Mouse (Mus musculus): ENCODE data around the gene Nup107. TPM values are rescaled to one million over a fixed set of nuclear protein-coding genes. Genes with fewer than 3 reads are reported as not detected.

The Nup107 gene
- total RNA-seq (2021), result 10 to 100 TPM; 23.6 to 26.3 TPM

GRCm38 (mm10) chr10:117792141-117793091, at the start of gene Nup107:
Nup107 (minus strand) TSS chr10:117792705.
- DNase-seq, result peak; percentile 100

GRCm38 (mm10) chr10:117841765-117842164, 49.3 kb upstream of the Nup107 start:
- DNase-seq, result no peak

GRCm38 (mm10) chr10:117840431-117840995, 48.0 kb upstream of the Nup107 start:
- DNase-seq, result no peak

GRCm38 (mm10) chr10:117839737-117840136, 47.2 kb upstream of the Nup107 start:
- DNase-seq, result no peak

GRCm38 (mm10) chr10:117838924-117839323, 46.4 kb upstream of the Nup107 start:
- DNase-seq, result no peak

GRCm38 (mm10) chr10:117836354-117836753, 43.8 kb upstream of the Nup107 start:
- DNase-seq, result no peak

GRCm38 (mm10) chr10:117835453-117835852, 42.9 kb upstream of the Nup107 start:
- DNase-seq, result no peak

- no peak for DNase-seq
Observed at GRCm38 (mm10) chr10:117830797-117831196, 38.3 kb upstream of the Nup107 start.

GRCm38 (mm10) chr10:117829472-117830155, 37.1 kb upstream of the Nup107 start:
- no peak for DNase-seq

- DNase-seq, result no peak
Observed at GRCm38 (mm10) chr10:117829022-117829421, 36.5 kb upstream of the Nup107 start.

- DNase-seq, result no peak
Observed at GRCm38 (mm10) chr10:117828536-117828935, 36.0 kb upstream of the Nup107 start.

- DNase-seq, result no peak
Observed at GRCm38 (mm10) chr10:117824647-117825046, 32.1 kb upstream of the Nup107 start.

GRCm38 (mm10) chr10:117824139-117824538, 31.6 kb upstream of the Nup107 start:
- no peak for DNase-seq

- DNase-seq, result no peak
Observed at GRCm38 (mm10) chr10:117823321-117823720, 30.8 kb upstream of the Nup107 start.

GRCm38 (mm10) chr10:117818600-117818999, 26.1 kb upstream of the Nup107 start:
- DNase-seq, result no peak

GRCm38 (mm10) chr10:117816721-117817120, 24.2 kb upstream of the Nup107 start:
- DNase-seq, result no peak

- no peak for DNase-seq
Observed at GRCm38 (mm10) chr10:117812501-117812900, 20.0 kb upstream of the Nup107 start.

- DNase-seq, result no peak
Observed at GRCm38 (mm10) chr10:117811555-117811954, 19.1 kb upstream of the Nup107 start.

GRCm38 (mm10) chr10:117810506-117810905, 18.0 kb upstream of the Nup107 start:
- DNase-seq, result no peak

GRCm38 (mm10) chr10:117808068-117808467, 15.6 kb upstream of the Nup107 start:
- DNase-seq, result no peak

GRCm38 (mm10) chr10:117805919-117806318, 13.4 kb upstream of the Nup107 start:
- no peak for DNase-seq

GRCm38 (mm10) chr10:117803870-117804850, 11.7 kb upstream of the Nup107 start:
- DNase-seq, result no peak
